Mouse (Mus musculus) myocyte (in vitro differentiated cells): ENCODE data around the gene Slc6a17.

ENCODE experiments used
- CEBPB ChIP-seq: IDR thresholded peaks from 2 replicates; pipeline ENCODE4 v1.6.1; 2011; ENCODE audit warnings: mild to moderate bottlenecking, moderate library complexity; ENCODE audit not compliant: poor library complexity, insufficient read depth, severe bottlenecking
- E2F4 ChIP-seq: IDR thresholded peaks from one replicate; pipeline ENCODE4 v1.6.1; 2011; ENCODE audit warnings: mild to moderate bottlenecking, control low read depth, moderate library complexity; ENCODE audit not compliant: insufficient read depth
- MAX ChIP-seq: IDR thresholded peaks from one replicate; pipeline ENCODE4 v1.6.1; 2011; ENCODE audit warnings: low read depth, mild to moderate bottlenecking, control low read depth
- MYOD1 ChIP-seq, 3 experiments: IDR thresholded peaks; one replicate each; pipeline ENCODE4 v1.6.1; 2011; ENCODE audit warnings: control low read depth in 2 of 3, low read depth in 2 of 3, mild to moderate bottlenecking in 2 of 3, moderate library complexity in 1 of 3; ENCODE audit not compliant: insufficient read length in 2 of 3, control insufficient read depth in 1 of 3
- MYOG ChIP-seq, 3 experiments: IDR thresholded peaks; one replicate each; pipeline ENCODE4 v1.6.1; 2011; ENCODE audit warnings: control low read depth in 2 of 3, low read depth in 2 of 3, mild to moderate bottlenecking in 2 of 3; ENCODE audit not compliant: insufficient read length in 2 of 3, control insufficient read depth in 1 of 3, insufficient read depth in 1 of 3
- POLR2A ChIP-seq: IDR thresholded peaks from one replicate; pipeline ENCODE4 v1.6.1; 2011; ENCODE audit warnings: low read depth, mild to moderate bottlenecking, control low read depth, moderate library complexity; ENCODE audit not compliant: insufficient read length
- POLR2AphosphoS2 ChIP-seq: IDR thresholded peaks from one replicate; pipeline ENCODE4 v1.6.1; 2011; ENCODE audit warnings: low read depth, control low read depth; ENCODE audit not compliant: insufficient read length
- SRF ChIP-seq: IDR thresholded peaks from one replicate; pipeline ENCODE4 v1.6.1; 2011; ENCODE audit warnings: low read depth; ENCODE audit not compliant: control insufficient read depth, insufficient read length
- TCF12 ChIP-seq: IDR thresholded peaks from one replicate; pipeline ENCODE4 v1.6.1; 2011; ENCODE audit warnings: mild to moderate bottlenecking, control low read depth; ENCODE audit not compliant: poor library complexity, insufficient read depth, severe bottlenecking
- TCF3 ChIP-seq: IDR thresholded peaks from one replicate; pipeline ENCODE4 v1.6.1; 2011; ENCODE audit warnings: low read depth, control low read depth; ENCODE audit not compliant: insufficient read length
- USF1 ChIP-seq: IDR thresholded peaks from one replicate; pipeline ENCODE4 v1.6.1; 2011; ENCODE audit warnings: low read depth, mild to moderate bottlenecking, control low read depth, moderate library complexity

GRCm38 (mm10) chr3:107504542-107504941 is 13.3 kb downstream of the Slc6a17 start:
- TF ChIP-seq USF1 = no peak
- TF ChIP-seq POLR2A = no peak
- TF ChIP-seq MYOG (IDR thresholded peaks at IDR 0.05; ENCODE audit: control insufficient read depth in 1 of 3, insufficient read depth in 1 of 3, insufficient read length in 2 of 3, low read depth in 2 of 3) = no peak
- TF ChIP-seq SRF = no peak
- TF ChIP-seq TCF3 = no peak
- TF ChIP-seq MAX = no peak
- no peak for TF ChIP-seq CEBPB
- TF ChIP-seq MYOD1 (IDR thresholded peaks at IDR 0.05; ENCODE audit: control insufficient read depth in 1 of 3, insufficient read length in 2 of 3, low read depth in 2 of 3) = no peak
- no peak for TF ChIP-seq TCF12
- TF ChIP-seq POLR2AphosphoS2 = no peak
- no peak for TF ChIP-seq E2F4
